Mouse (Mus musculus): ENCODE data around the gene Clip3. TPM values are rescaled to one million over a fixed set of nuclear protein-coding genes. Genes with fewer than 3 reads are reported as not detected.

Clip3 gene
- polyA plus RNA-seq (2016; fragmentation: Nextera tagmentation; extraction: Ambion mirVana): 76.3 and 88.6 TPM in 2 replicates

- H3K27ac ChIP-seq (replicated peaks): peak within 1 kb of the TSS; percentile 65
- peak within 1 kb of the TSS; percentile 72 for H3K4me3 ChIP-seq
- peak within 1 kb of the TSS; percentile 70 for H3K4me2 ChIP-seq (replicated peaks)
- WGBS: 8% methylated on average over 35 of the region's 35 CpGs
- peak; percentile 81 for ATAC-seq (ENCODE audit: low FRiP score, low read depth)
- peaks cover 37% of the 10 kb centered on the region for H3K4me1 ChIP-seq
- peak within 1 kb of the TSS; percentile 88 for H3K9ac ChIP-seq (replicated peaks)
- peaks cover 32% of the 10 kb centered on the region for H3K36me3 ChIP-seq
- H3K9me3 ChIP-seq: no peaks in the 10 kb centered on the region
- H3K27me3 ChIP-seq: peaks cover 5% of the 10 kb centered on the region
Observed at GRCm38 (mm10) chr7:30291215-30292131, at the start of gene Clip3. Gene Clip3, plus strand, starts transcription at chr7:30291728.

- H3K4me1 ChIP-seq: no peaks in the 10 kb centered on the region
- peaks cover 7% of the 10 kb centered on the region for H3K36me3 ChIP-seq
- no peaks in the 10 kb centered on the region for H3K9me3 ChIP-seq
- ATAC-seq (ENCODE audit: low FRiP score, low read depth): no peak
- H3K27ac ChIP-seq (replicated peaks): no peak overlapping the region
- no peak overlapping the region for H3K4me3 ChIP-seq
- H3K27me3 ChIP-seq: no peaks in the 10 kb centered on the region
- no peak overlapping the region for H3K4me2 ChIP-seq (replicated peaks)
- WGBS: 91% methylated on average over 12 of the region's 12 CpGs
- no peak overlapping the region for H3K9ac ChIP-seq (replicated peaks)
Observed at GRCm38 (mm10) chr7:30251956-30252954, 39.3 kb upstream of the Clip3 start.

- Histone ChIP-seq H3K27me3 (no peaks in the 10 kb centered on the region), H3K4me3 (no peak overlapping the region), H3K36me3 (peaks cover 26% of the 10 kb centered on the region), H3K27ac (replicated peaks) (no peak overlapping the region), H3K4me2 (replicated peaks) (no peak overlapping the region), H3K9ac (replicated peaks) (no peak overlapping the region), H3K4me1 (no peaks in the 10 kb centered on the region), H3K9me3 (no peaks in the 10 kb centered on the region)
- no peak for ATAC-seq (ENCODE audit: low FRiP score, low read depth)
- 87% methylated on average over 2 of the region's 2 CpGs for WGBS
Observed at GRCm38 (mm10) chr7:30265041-30265440, 26.5 kb upstream of the Clip3 start.

- no peaks in the 10 kb centered on the region for H3K9me3 ChIP-seq
- no peaks in the 10 kb centered on the region for H3K4me1 ChIP-seq
- H3K27me3 ChIP-seq: no peaks in the 10 kb centered on the region
- WGBS: 93% methylated on average over 5 of the region's 5 CpGs
- no peak overlapping the region for H3K4me2 ChIP-seq (replicated peaks)
- no peak overlapping the region for H3K9ac ChIP-seq (replicated peaks)
- H3K27ac ChIP-seq (replicated peaks): no peak overlapping the region
- H3K36me3 ChIP-seq: peaks cover 31% of the 10 kb centered on the region
- no peak overlapping the region for H3K4me3 ChIP-seq
- ATAC-seq (ENCODE audit: low FRiP score, low read depth): no peak
Observed at GRCm38 (mm10) chr7:30265531-30265930, 26.0 kb upstream of the Clip3 start.

GRCm38 (mm10) chr7:30265935-30266334, 25.6 kb upstream of the Clip3 start:
- Histone ChIP-seq H3K4me3 (no peak overlapping the region), H3K9me3 (no peaks in the 10 kb centered on the region), H3K4me2 (replicated peaks) (no peak overlapping the region), H3K27ac (replicated peaks) (no peak overlapping the region), H3K27me3 (no peaks in the 10 kb centered on the region), H3K4me1 (no peaks in the 10 kb centered on the region), H3K36me3 (peaks cover 29% of the 10 kb centered on the region), H3K9ac (replicated peaks) (no peak overlapping the region)
- no peak for ATAC-seq (ENCODE audit: low FRiP score, low read depth)
- 92% methylated on average over 7 of the region's 7 CpGs for WGBS

GRCm38 (mm10) chr7:30266780-30267179, 24.7 kb upstream of the Clip3 start:
- Histone ChIP-seq H3K4me1 (no peaks in the 10 kb centered on the region), H3K9me3 (no peaks in the 10 kb centered on the region), H3K36me3 (peaks cover 30% of the 10 kb centered on the region), H3K9ac (replicated peaks) (no peak overlapping the region), H3K27ac (replicated peaks) (no peak overlapping the region), H3K4me2 (replicated peaks) (no peak overlapping the region), H3K4me3 (no peak overlapping the region), H3K27me3 (no peaks in the 10 kb centered on the region)
- 84% methylated on average over 3 of the region's 3 CpGs for WGBS
- ATAC-seq (ENCODE audit: low FRiP score, low read depth): no peak

GRCm38 (mm10) chr7:30269641-30270040, 21.9 kb upstream of the Clip3 start:
- no peak overlapping the region for H3K9ac ChIP-seq (replicated peaks)

GRCm38 (mm10) chr7:30274383-30274782, 17.1 kb upstream of the Clip3 start:
- Histone ChIP-seq H3K4me1 (peaks cover 4% of the 10 kb centered on the region), H3K27ac (replicated peaks) (no peak overlapping the region), H3K9ac (replicated peaks) (no peak overlapping the region), H3K9me3 (no peaks in the 10 kb centered on the region), H3K4me2 (replicated peaks) (no peak overlapping the region), H3K36me3 (peaks cover 15% of the 10 kb centered on the region; the same call in 1 of the 2 replicates), H3K27me3 (no peaks in the 10 kb centered on the region), H3K4me3 (no peak overlapping the region)
- WGBS: 88% methylated on average over 6 of the region's 6 CpGs
- no peak for ATAC-seq (ENCODE audit: low FRiP score, low read depth)

More at GRCm38 (mm10) chr7:30269641-30270040, 21.9 kb upstream of the Clip3 start:
- Histone ChIP-seq H3K4me1 (no peaks in the 10 kb centered on the region), H3K27me3 (no peaks in the 10 kb centered on the region), H3K9me3 (no peaks in the 10 kb centered on the region), H3K27ac (replicated peaks) (no peak overlapping the region), H3K4me3 (no peak overlapping the region), H3K4me2 (replicated peaks) (no peak overlapping the region), H3K36me3 (peaks cover 26% of the 10 kb centered on the region)
- WGBS: 88% methylated on average over 4 of the region's 4 CpGs
- no peak for ATAC-seq (ENCODE audit: low FRiP score, low read depth)

- Histone ChIP-seq H3K9ac (replicated peaks) (peak overlapping the region; percentile 55; the same call in 1 of the 2 replicates), H3K4me3 (peak overlapping the region; percentile 65; the same call in 1 of the 2 replicates)
- WGBS: 67% methylated on average over 2 of the region's 2 CpGs
Observed at GRCm38 (mm10) chr7:30278911-30279310, 12.6 kb upstream of the Clip3 start.

GRCm38 (mm10) chr7:30279536-30279935, 12.0 kb upstream of the Clip3 start:
- no peaks in the 10 kb centered on the region for H3K9me3 ChIP-seq
- peak overlapping the region; percentile 84 for H3K4me2 ChIP-seq (replicated peaks)
- no peaks in the 10 kb centered on the region for H3K27me3 ChIP-seq
- H3K27ac ChIP-seq (replicated peaks): peak overlapping the region; percentile 97; the same call in 1 of the 2 replicates
- WGBS: 0% methylated on average over 6 of the region's 6 CpGs
- peak overlapping the region; percentile 65 for H3K4me3 ChIP-seq
- no peaks in the 10 kb centered on the region for H3K36me3 ChIP-seq
- peak overlapping the region; percentile 55 for H3K9ac ChIP-seq (replicated peaks)
- peaks cover 13% of the 10 kb centered on the region for H3K4me1 ChIP-seq
- peak; percentile 16; the same call in 1 of the 2 replicates for ATAC-seq (ENCODE audit: low FRiP score, low read depth)

More at GRCm38 (mm10) chr7:30278911-30279310, 12.6 kb upstream of the Clip3 start:
- ATAC-seq (ENCODE audit: low FRiP score, low read depth): no peak
- Histone ChIP-seq H3K9me3 (no peaks in the 10 kb centered on the region), H3K4me2 (replicated peaks) (peak overlapping the region; percentile 84), H3K36me3 (no peaks in the 10 kb centered on the region), H3K4me1 (peaks cover 13% of the 10 kb centered on the region), H3K27me3 (no peaks in the 10 kb centered on the region), H3K27ac (replicated peaks) (no peak overlapping the region)

- peak; percentile 95 for ATAC-seq (ENCODE audit: low FRiP score, low read depth)
- H3K4me1 ChIP-seq: peaks cover 13% of the 10 kb centered on the region
- peak within 1 kb of the TSS; percentile 84 for H3K4me2 ChIP-seq (replicated peaks)
- H3K27me3 ChIP-seq: no peaks in the 10 kb centered on the region
- no peaks in the 10 kb centered on the region for H3K9me3 ChIP-seq
- H3K27ac ChIP-seq (replicated peaks): peak within 1 kb of the TSS; percentile 97
- peak within 1 kb of the TSS; percentile 58 for H3K9ac ChIP-seq (replicated peaks)
- H3K4me3 ChIP-seq: peak within 1 kb of the TSS; percentile 65
- 0% methylated on average over 49 of the region's 49 CpGs for WGBS
- no peaks in the 10 kb centered on the region for H3K36me3 ChIP-seq
Observed at GRCm38 (mm10) chr7:30279951-30280669, 11.4 kb upstream of the Clip3 start, which contains the start of the genes Thap8 and Wdr62. Gene Thap8, plus strand, starts transcription at chr7:30280094. Gene Wdr62, minus strand, starts transcription at chr7:30280419.
